Mouse (Mus musculus) embryonic fibroblast, embryonic 13.5 days (primary cell): ENCODE measurements around the gene Ttc39b. TPM values are rescaled to one million over a fixed set of nuclear protein-coding genes. Genes with fewer than 3 reads are reported as not detected.

ENCODE experiments used
- H3K27ac ChIP-seq: 2 replicates; pipeline ENCODE4 v1.5.1; 2012; ENCODE audit warnings: low read length, control low read depth, inconsistent platforms; ENCODE audit not compliant: insufficient read depth
- H3K4me1 ChIP-seq: 2 replicates; pipeline ENCODE4 v1.6.1; 2011; ENCODE audit warnings: low read length; ENCODE audit not compliant: control insufficient read depth, insufficient read depth
- H3K4me3 ChIP-seq: 2 replicates; pipeline ENCODE4 v1.5.1; 2011; ENCODE audit warnings: mild to moderate bottlenecking, control low read depth, low read length; ENCODE audit not compliant: insufficient read depth
- CTCF ChIP-seq: IDR thresholded peaks from 2 replicates; pipeline ENCODE4 v1.5.1; 2011; ENCODE audit warnings: mild to moderate bottlenecking, control low read depth, low read length, moderate library complexity, borderline replicate concordance; ENCODE audit not compliant: insufficient read depth
- POLR2A ChIP-seq: IDR thresholded peaks from 2 replicates; pipeline ENCODE4 v1.6.1; 2011; ENCODE audit warnings: low read depth, mild to moderate bottlenecking, control low read depth, low read length, moderate library complexity
- polyA plus RNA-seq: library from polyadenylated mRNA; stranded (reverse); fragments of >200 nt; gene quantifications from 2 replicates; pipeline ENCODE4 v1.2.4, GENCODE M21; 2011; ENCODE audit warnings: low read depth; ENCODE audit not compliant: missing spikeins, insufficient read length

Gene Ttc39b
- polyA plus RNA-seq, 1 experiment: 34.6 TPM

DNA sequence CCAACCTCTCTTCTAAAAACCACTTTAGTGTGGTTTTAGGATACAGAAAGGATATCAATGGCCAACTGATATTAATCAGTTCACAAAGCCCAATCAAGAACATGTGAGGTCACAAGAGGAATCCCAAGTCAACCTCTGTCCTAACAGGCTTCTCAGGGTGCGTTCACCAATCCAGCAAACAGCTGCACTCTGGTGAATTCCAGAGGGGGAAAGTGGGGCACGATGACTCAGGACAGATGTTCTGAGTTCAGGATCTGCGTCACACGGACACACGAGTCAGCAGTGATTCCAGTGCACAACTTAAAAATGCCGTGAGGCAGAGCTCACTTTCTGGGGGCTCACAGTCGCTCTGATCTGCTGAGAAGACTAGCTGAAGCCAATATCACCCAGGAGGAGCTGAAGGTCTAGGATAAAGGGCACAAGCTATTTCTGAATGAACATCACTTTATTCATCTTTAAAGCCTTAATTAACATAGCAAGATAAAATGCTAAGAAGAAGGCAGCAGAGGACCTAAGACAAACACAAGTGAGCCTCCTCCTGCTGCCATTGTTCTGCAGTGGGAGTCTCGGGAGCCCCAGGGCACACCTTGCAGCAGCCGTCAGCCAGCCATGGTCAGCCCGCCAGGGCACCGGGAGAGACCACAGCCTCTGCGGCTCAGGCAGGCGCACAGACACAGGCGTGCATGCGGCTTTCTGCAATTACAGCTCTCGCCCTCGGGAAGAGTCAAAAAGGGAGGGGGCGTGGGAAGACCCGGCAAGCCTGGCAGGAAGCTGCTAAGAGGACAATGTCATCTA, 39.9 kb downstream of the Ttc39b start:
- Histone ChIP-seq H3K4me3 (0 out of 2 replicates have a peak overlapping the region, but pooled peaks have one; percentile 16), H3K4me1 (peaks cover 10% of the 10 kb centered on the region; the same call in 1 of the 2 replicates), H3K27ac (no peak overlapping the region)
- TF ChIP-seq POLR2A (no peak), CTCF (no peak)

GRCm38 (mm10) chr4:83282424-83282823, 41.6 kb downstream of the Ttc39b start:
- Histone ChIP-seq H3K4me1 (peaks cover 10% of the 10 kb centered on the region; the same call in 1 of the 2 replicates), H3K27ac (no peak overlapping the region), H3K4me3 (no peak overlapping the region)
- TF ChIP-seq POLR2A (no peak), CTCF (no peak)

DNA sequence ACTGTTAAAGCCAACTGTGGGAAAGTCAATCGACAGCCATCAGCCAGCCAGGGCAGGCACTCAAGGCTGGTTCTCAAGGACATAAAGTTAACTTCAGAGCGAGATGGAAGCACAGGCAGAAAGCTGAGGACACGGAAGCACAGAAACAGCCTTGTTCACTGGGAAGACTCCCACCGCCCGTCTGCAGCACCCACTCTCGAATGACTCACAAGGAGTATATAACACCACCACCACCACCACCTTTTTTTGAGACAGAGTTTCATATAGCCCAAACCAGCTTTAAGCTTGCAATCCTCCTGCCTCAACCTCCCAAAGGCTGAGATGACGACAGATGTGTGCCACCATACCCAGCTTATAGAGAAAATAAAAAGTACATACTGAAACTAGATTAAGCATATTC, 44.8 kb downstream of the Ttc39b start:
- Histone ChIP-seq H3K27ac (no peak overlapping the region), H3K4me3 (no peak overlapping the region), H3K4me1 (peaks cover 10% of the 10 kb centered on the region; the same call in 1 of the 2 replicates)
- TF ChIP-seq CTCF (no peak), POLR2A (no peak)

DNA sequence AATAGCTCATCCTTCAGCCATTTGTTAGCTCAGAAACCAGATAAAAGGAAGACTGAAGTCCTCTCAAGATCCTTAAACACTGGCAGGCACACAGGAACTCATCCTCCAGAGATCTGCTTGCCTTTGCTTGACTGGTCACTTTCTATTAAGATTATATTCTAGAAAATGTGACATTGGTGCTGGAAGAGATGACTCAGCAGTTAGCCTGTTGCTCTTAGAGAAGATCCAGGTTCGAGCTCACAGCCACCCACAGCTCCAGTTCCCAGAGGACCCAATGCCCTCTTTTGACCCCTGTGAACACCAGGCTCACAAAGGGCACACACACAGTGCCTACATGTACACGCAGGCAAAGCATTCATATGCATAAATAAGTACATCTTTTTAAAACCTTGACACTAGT, 49.8 kb downstream of the Ttc39b start:
- no peak overlapping the region for H3K27ac ChIP-seq
- peaks cover 3% of the 10 kb centered on the region for H3K4me1 ChIP-seq
- H3K4me3 ChIP-seq: no peak overlapping the region
- no peak for TF ChIP-seq CTCF
- TF ChIP-seq POLR2A: no peak

- Histone ChIP-seq H3K27ac (no peak overlapping the region), H3K4me3 (no peak overlapping the region), H3K4me1 (peaks cover 3% of the 10 kb centered on the region)
- TF ChIP-seq POLR2A (no peak), CTCF (no peak)
Observed at GRCm38 (mm10) chr4:83273616-83274050, 50.4 kb downstream of the Ttc39b start.

DNA sequence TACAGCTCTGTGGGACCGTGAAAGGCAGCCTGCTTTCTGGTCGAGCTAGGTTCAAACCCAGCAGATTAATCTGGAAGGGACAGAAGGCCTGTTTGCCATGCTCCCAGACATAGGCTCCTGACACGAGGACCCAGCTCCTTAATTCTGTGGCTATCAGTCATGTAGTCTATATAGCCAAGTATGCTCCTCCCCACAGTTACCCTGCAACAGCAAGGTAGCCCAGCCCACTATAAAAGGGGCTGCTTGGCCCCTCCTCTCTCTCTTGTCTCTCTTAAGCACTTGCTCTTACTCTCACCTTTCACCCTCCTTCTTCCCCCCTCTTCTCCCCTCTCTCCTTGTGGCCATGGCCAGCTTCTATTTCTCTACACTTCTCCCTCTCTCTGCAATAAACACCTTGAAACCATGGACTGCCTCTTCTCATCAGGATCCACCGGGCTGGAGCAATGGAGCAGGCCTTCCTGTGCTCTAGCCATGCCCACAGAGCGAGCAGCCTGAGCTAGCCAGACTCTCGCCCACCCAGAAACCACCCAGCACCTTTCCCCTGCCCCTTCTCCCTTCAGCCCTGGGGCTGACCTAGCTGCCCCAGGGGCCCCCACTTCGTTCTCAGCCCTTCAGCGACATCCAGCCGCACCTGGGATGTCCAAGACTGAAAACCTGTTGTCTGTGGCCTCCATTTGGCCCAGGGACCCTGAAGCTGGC, 51.0 kb downstream of the Ttc39b start:
- H3K27ac ChIP-seq: no peak overlapping the region
- no peak for TF ChIP-seq CTCF
- no peak for TF ChIP-seq POLR2A
- peaks cover 3% of the 10 kb centered on the region for H3K4me1 ChIP-seq
- H3K4me3 ChIP-seq: no peak overlapping the region

DNA sequence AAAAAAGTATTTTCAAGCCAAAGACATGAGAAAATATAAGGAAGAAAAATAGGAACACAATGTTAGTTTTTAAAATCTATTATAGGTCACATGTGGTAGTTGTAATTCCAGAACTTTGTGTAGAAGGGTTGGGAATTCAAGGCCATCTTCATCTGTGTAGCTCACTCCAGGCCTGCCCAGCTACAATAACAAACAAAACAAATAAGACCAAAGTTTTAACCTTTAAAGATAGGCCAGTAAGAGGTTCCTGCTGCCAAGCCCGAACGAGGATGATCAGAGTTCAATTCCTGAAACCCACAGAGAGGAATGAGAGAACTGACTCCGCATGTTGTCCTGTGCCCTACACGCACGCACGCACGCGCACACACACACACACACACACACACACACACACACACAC, 53.6 kb downstream of the Ttc39b start:
- Histone ChIP-seq H3K4me3 (no peak overlapping the region), H3K4me1 (peaks cover 3% of the 10 kb centered on the region), H3K27ac (no peak overlapping the region)
- no peak for TF ChIP-seq CTCF
- no peak for TF ChIP-seq POLR2A

GRCm38 (mm10) chr4:83269614-83270013, 54.4 kb downstream of the Ttc39b start:
- no peak overlapping the region for H3K4me3 ChIP-seq
- H3K27ac ChIP-seq: no peak overlapping the region
- peaks cover 3% of the 10 kb centered on the region for H3K4me1 ChIP-seq
- no peak for TF ChIP-seq POLR2A
- no peak for TF ChIP-seq CTCF

GRCm38 (mm10) chr4:83265926-83266692, 57.9 kb downstream of the Ttc39b start:
- Histone ChIP-seq H3K27ac (no peak overlapping the region), H3K4me1 (peaks cover 3% of the 10 kb centered on the region), H3K4me3 (no peak overlapping the region)
- TF ChIP-seq POLR2A (no peak), CTCF (no peak)

DNA sequence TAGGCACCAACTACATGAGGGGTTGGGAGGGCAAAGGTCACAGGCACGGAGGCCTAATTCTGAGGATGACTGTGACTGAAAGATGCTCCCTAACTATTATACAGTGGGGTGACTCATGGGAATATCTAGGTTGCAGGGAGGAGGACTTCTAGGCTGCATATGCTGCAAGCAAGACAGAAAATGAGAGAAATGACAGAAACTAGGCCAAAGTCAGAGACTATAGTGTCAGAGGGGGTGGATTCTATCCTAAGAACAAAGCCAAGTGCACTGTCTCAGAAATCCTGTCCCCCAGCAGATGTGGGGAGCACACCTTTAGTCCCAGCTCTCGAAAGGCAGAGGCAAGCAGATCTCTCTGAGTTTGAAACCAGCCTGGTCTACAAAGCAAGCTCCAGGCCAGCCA, 59.2 kb downstream of the Ttc39b start:
- no peak overlapping the region for H3K27ac ChIP-seq
- no peak overlapping the region for H3K4me3 ChIP-seq
- H3K4me1 ChIP-seq: peaks cover 2% of the 10 kb centered on the region
- TF ChIP-seq CTCF (no peak), POLR2A (no peak)
